Mouse (Mus musculus): ENCODE measurements around the gene Pla2r1.

DNA sequence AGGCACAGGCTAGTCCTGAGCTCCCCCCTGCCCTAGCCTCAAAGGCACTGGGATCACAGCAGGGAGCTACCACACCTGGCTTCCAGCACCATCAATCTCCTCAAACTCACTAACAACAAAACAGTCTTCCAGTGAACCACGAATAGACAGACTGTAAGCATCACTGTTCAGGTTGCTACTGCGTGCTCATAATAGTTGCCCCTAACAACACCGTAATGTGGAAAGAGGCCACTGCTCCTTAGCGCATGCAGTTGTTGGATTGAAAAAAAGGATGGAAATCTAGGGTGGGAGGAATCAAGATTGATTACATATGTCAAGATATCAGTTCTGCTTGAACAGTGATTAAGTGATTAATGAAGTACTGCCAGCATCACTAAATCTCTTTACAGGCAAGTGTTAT, 14.8 kb downstream of the Pla2r1 start:
- TF ChIP-seq CTCF (IDR thresholded peaks at IDR 0.05; ENCODE audit: low read depth, low read length) (no peak), POLR2A (IDR thresholded peaks at IDR 0.05; ENCODE audit: insufficient read depth, low read length) (no peak)
